Mouse (Mus musculus) ES-Bruce4 (cell line): ENCODE data around the gene Syt2. TPM values are rescaled to one million over a fixed set of nuclear protein-coding genes. Genes with fewer than 3 reads are reported as not detected.

Experiments
- H3K27ac ChIP-seq: 2 replicates; pipeline ENCODE4 v1.5.1; 2012; ENCODE audit warnings: low read length, inconsistent platforms; ENCODE audit not compliant: insufficient read depth
- H3K27me3 ChIP-seq: 2 replicates; pipeline ENCODE4 v1.6.1; 2012; ENCODE audit warnings: mild to moderate bottlenecking, low read length, inconsistent platforms; ENCODE audit not compliant: control insufficient read depth, poor library complexity, insufficient read depth, severe bottlenecking
- H3K36me3 ChIP-seq: 2 replicates; pipeline ENCODE4 v1.6.1; 2012; ENCODE audit warnings: inconsistent platforms, mild to moderate bottlenecking, low read length, moderate library complexity; ENCODE audit not compliant: control insufficient read depth, poor library complexity, insufficient read depth, severe bottlenecking
- H3K4me1 ChIP-seq: one replicate; pipeline ENCODE4 v1.8.1; 2011; ENCODE audit warnings: low read length; ENCODE audit not compliant: control insufficient read depth, insufficient read depth
- H3K4me3 ChIP-seq: 2 replicates; pipeline ENCODE4 v1.5.1; 2011; ENCODE audit warnings: low read depth, mild to moderate bottlenecking, low read length
- H3K9ac ChIP-seq: 2 replicates; pipeline ENCODE4 v1.6.1; 2012; ENCODE audit warnings: low read depth, mild to moderate bottlenecking, inconsistent platforms; ENCODE audit not compliant: poor library complexity, severe bottlenecking
- H3K9me3 ChIP-seq: replicated peaks from 2 replicates; pipeline ENCODE4 v1.6.1; 2012; ENCODE audit warnings: mild to moderate bottlenecking, low read length, inconsistent platforms; ENCODE audit not compliant: control insufficient read depth, poor library complexity, insufficient read depth, severe bottlenecking
- CTCF ChIP-seq: IDR thresholded peaks from one replicate; pipeline ENCODE4 v1.8.1; 2011; ENCODE audit warnings: low read depth, low read length
- EP300 ChIP-seq: IDR thresholded peaks from 2 replicates; pipeline ENCODE4 v1.6.1; 2011; ENCODE audit warnings: low read depth, low read length; ENCODE audit not compliant: insufficient read depth
- POLR2A ChIP-seq: IDR thresholded peaks from one replicate; pipeline ENCODE4 v1.8.1; 2011; ENCODE audit warnings: low read length; ENCODE audit not compliant: insufficient read depth
- polyA plus RNA-seq: library from polyadenylated mRNA; stranded (reverse); fragments of >200 nt; gene quantifications from 2 replicates; pipeline ENCODE4 v1.2.4, GENCODE M21; 2011; ENCODE audit warnings: low read depth; ENCODE audit not compliant: missing spikeins, insufficient read depth, insufficient read length

The Syt2 gene
- polyA plus RNA-seq, 1 experiment: 0.12 TPM

DNA sequence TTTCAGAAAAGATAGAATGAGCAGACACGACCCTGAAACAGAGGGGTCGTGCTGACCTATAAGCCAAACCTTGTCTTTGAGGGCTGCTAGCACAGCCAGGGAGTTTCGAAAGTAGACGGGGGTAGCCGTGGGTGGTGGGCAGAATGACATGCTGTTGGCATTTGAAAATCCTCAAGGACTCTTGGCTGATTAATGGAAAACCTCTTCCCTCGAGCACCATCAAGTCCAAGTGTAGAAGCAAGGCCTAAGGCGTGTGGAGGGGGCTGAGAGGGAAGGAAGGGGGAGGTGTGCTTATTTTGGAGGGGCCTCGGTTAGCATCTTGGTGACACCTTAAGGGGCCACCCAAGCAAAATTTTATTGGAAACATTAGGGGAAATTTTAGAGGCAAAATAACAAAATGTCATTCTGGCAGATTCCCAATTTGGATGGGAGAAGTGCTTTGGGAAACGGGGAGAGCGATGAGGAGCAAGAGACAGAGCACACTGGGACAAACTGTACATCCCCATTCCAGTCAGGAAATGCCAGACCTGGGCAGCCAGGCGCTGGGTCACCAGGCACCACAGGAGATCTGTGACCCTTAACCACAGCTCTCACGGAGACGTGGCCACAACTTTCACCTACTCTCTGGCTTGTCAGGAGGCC, 109.2 kb downstream of the Syt2 start:
- H3K9me3 ChIP-seq: no peaks in the 10 kb centered on the region
- H3K4me1 ChIP-seq: no peaks in the 10 kb centered on the region
- no peaks in the 10 kb centered on the region for H3K36me3 ChIP-seq
- H3K9ac ChIP-seq: no peak overlapping the region
- no peak for TF ChIP-seq EP300
- TF ChIP-seq POLR2A: no peak
- TF ChIP-seq CTCF: no peak
- H3K27ac ChIP-seq: no peak overlapping the region
- H3K27me3 ChIP-seq: no peaks in the 10 kb centered on the region
- H3K4me3 ChIP-seq: no peak overlapping the region

DNA sequence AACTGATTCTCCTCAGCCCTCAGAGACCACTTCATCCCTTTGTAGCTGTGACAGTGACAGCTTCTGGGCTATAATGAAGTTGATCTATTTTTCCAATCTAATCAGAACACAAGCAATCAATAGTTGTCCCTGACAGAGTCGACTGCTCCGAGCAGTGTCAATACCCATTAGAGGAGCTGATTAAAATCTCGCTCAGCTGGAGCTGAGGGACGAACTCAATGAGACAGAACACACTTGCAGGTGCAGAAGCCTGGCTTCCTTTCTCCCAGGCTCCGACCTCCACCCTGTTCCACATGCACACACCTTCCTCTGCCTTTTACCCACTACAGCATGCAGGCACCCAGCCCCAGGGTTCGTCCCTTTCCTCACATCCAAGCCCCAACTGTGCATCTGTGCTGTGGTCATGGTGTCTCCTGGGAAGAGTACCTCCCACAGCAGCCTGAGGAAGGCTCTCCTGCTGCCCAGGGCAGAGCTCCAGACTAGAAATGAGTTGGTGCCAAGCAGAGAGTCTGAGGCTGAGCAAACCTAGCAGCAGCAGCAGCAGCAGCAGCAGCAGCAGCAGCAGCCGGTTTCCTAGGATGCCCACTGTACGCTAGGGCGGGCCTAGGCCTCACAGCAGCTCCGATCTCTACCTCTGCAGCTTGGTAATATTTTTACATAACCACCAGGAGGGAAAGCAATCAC, 109.9 kb downstream of the Syt2 start:
- Histone ChIP-seq H3K9ac (no peak overlapping the region), H3K4me1 (no peaks in the 10 kb centered on the region)

GRCm38 (mm10) chr1:134757230-134757629, 110.8 kb downstream of the Syt2 start:
- Histone ChIP-seq H3K9ac (no peak overlapping the region), H3K4me3 (no peak overlapping the region), H3K4me1 (no peaks in the 10 kb centered on the region), H3K27ac (no peak overlapping the region), H3K36me3 (no peaks in the 10 kb centered on the region), H3K27me3 (no peaks in the 10 kb centered on the region), H3K9me3 (no peaks in the 10 kb centered on the region)
- TF ChIP-seq CTCF (no peak), POLR2A (no peak), EP300 (no peak)

More for the DNA sequence above, 109.9 kb downstream of the Syt2 start:
- no peaks in the 10 kb centered on the region for H3K9me3 ChIP-seq
- H3K27ac ChIP-seq: no peak overlapping the region
- TF ChIP-seq POLR2A (no peak), CTCF (no peak), EP300 (no peak)
- no peaks in the 10 kb centered on the region for H3K27me3 ChIP-seq
- H3K4me3 ChIP-seq: no peak overlapping the region
- H3K36me3 ChIP-seq: no peaks in the 10 kb centered on the region

DNA sequence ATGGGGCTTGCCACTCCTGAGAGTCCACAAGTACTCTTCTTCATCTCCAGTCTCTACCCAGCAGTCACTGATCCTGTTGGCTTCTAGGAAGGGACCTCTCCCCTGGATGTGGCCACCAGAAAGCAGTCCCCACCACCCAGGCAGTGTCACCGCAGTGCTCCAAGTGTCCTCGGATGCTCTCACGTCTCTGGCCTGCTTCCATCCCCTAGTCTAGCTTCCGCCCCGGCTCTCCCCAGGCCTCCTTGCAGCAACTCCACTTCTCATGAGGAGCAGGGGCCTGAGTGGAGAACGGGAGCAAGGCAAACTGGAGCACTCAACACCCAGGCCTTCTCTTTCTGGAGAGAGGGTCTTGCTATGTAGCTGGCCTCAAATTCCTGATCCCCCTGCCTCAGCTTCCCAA, 112.7 kb downstream of the Syt2 start:
- Histone ChIP-seq H3K27ac (no peak overlapping the region), H3K9me3 (no peaks in the 10 kb centered on the region), H3K27me3 (no peaks in the 10 kb centered on the region), H3K36me3 (no peaks in the 10 kb centered on the region), H3K4me1 (no peaks in the 10 kb centered on the region), H3K9ac (no peak overlapping the region), H3K4me3 (no peak overlapping the region)
- TF ChIP-seq POLR2A (no peak), EP300 (no peak), CTCF (no peak)

DNA sequence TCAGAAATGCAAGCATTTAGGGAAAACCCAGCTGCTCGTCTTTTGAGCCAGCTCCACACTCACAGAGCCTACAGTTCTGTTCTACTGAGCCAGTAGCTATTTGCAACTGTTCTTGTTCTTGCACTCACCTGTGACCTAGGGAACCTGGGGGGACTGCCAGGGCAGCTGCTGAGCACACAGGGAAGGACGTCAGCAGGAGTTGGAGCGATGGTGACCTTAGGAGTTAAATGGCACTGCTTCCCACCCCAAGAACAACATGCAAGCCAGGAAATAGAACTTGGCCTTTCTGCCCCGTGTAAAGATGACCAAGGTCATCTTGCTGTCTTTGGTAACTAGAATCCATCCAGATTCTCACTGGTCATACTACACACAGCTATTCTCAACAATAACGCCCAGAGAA, 114.2 kb downstream of the Syt2 start:
- Histone ChIP-seq H3K4me1 (no peaks in the 10 kb centered on the region), H3K27me3 (no peaks in the 10 kb centered on the region), H3K4me3 (no peak overlapping the region), H3K9me3 (no peaks in the 10 kb centered on the region), H3K27ac (no peak overlapping the region), H3K36me3 (no peaks in the 10 kb centered on the region), H3K9ac (no peak overlapping the region)
- TF ChIP-seq EP300: no peak
- TF ChIP-seq CTCF: no peak
- no peak for TF ChIP-seq POLR2A

- H3K36me3 ChIP-seq: no peaks in the 10 kb centered on the region
- H3K4me3 ChIP-seq: no peak overlapping the region
- TF ChIP-seq POLR2A (no peak), EP300 (no peak)
Measured at GRCm38 (mm10) chr1:134761534-134761933, 115.1 kb downstream of the Syt2 start.

More at GRCm38 (mm10) chr1:134761534-134761933, 115.1 kb downstream of the Syt2 start:
- Histone ChIP-seq H3K4me1 (no peaks in the 10 kb centered on the region), H3K27me3 (no peaks in the 10 kb centered on the region), H3K27ac (no peak overlapping the region), H3K9ac (no peak overlapping the region), H3K9me3 (no peaks in the 10 kb centered on the region)
